Mouse (Mus musculus) CH12.LX (cell line): Measurements from ENCODE around the gene Cct7. TPM values are rescaled to one million over a fixed set of nuclear protein-coding genes. Genes with fewer than 3 reads are reported as not detected.

Experiments used
- DNase-seq: peaks from one replicate; pipeline ENCODE4 v3.0.0-alpha.2; 2013; ENCODE audit errors: extremely low read depth
- H3K27ac ChIP-seq: 2 replicates; pipeline ENCODE4 v1.5.1; 2012; ENCODE audit warnings: low read depth, mild to moderate bottlenecking, control low read depth, moderate library complexity; ENCODE audit not compliant: insufficient read depth
- H3K27me3 ChIP-seq: replicated peaks from 2 replicates; pipeline ENCODE3; 2012; ENCODE audit warnings: inconsistent platforms
- H3K36me3 ChIP-seq, 2 experiments: replicated peaks in 1 of 2; 2 replicates each; pipeline versions ENCODE3 to v1.6.1; 2012; ENCODE audit warnings: inconsistent platforms in 1 of 2, low read length in 1 of 2, mild to moderate bottlenecking in 1 of 2, mixed read lengths in 1 of 2, moderate library complexity in 1 of 2; ENCODE audit not compliant: control insufficient read depth in 1 of 2, insufficient read depth in 1 of 2
- H3K4me1 ChIP-seq, 2 experiments: 2 replicates each; pipeline ENCODE4 v1.6.1; 2012; ENCODE audit warnings: inconsistent platforms in 1 of 2, moderate library complexity in 1 of 2; ENCODE audit not compliant: insufficient read depth in 2 of 2, control insufficient read depth in 1 of 2
- H3K4me2 ChIP-seq: 2 replicates; pipeline ENCODE4 v1.6.1; 2012; ENCODE audit warnings: low read depth, mild to moderate bottlenecking, control low read depth; ENCODE audit not compliant: poor library complexity, insufficient read depth, severe bottlenecking
- H3K4me3 ChIP-seq, 3 experiments: fragments of 150-350 bp in 1 of 3; sonication (generic) in 1 of 3; replicated peaks in 1 of 3; 2 replicates each; pipeline versions ENCODE3 to v1.5.1; 2011 to 2012; ENCODE audit warnings: low read depth in 2 of 3, low read length in 2 of 3, mild to moderate bottlenecking in 2 of 3, moderate library complexity in 2 of 3, control low read depth in 1 of 3, improper control_type of control experiment in 1 of 3, inconsistent platforms in 1 of 3, mixed read lengths in 1 of 3; ENCODE audit not compliant: poor library complexity in 1 of 3
- H3K79me2 ChIP-seq: replicated peaks from 2 replicates; pipeline ENCODE4 v1.6.1; 2012; ENCODE audit warnings: mild to moderate bottlenecking, moderate library complexity; ENCODE audit not compliant: control insufficient read depth, poor library complexity, insufficient read depth, severe bottlenecking; ENCODE audit errors: extremely low read depth
- H3K9ac ChIP-seq: 2 replicates; pipeline ENCODE4 v1.6.1; 2012; ENCODE audit warnings: low read depth, mild to moderate bottlenecking, control low read depth, moderate library complexity; ENCODE audit not compliant: insufficient read depth
- H3K9me3 ChIP-seq: replicated peaks from 2 replicates; pipeline ENCODE3; 2012; ENCODE audit warnings: low read length, inconsistent platforms, mixed read lengths
- BHLHE40 ChIP-seq: IDR thresholded peaks from 2 replicates; pipeline ENCODE4 v1.6.1; 2011; ENCODE audit warnings: mild to moderate bottlenecking, low read depth, low read length, improper control_type of control experiment
- CTCF ChIP-seq, 2 experiments: IDR thresholded peaks in 1 of 2; conservative IDR thresholded peaks in 1 of 2; 2 replicates each; pipeline ENCODE4 v1.5.1; 2011 to 2012; ENCODE audit warnings: low read depth in 2 of 2, low read length in 2 of 2, improper control_type of control experiment in 1 of 2, inconsistent platforms in 1 of 2, mild to moderate bottlenecking in 1 of 2, moderate library complexity in 1 of 2
- EP300 ChIP-seq: IDR thresholded peaks from 2 replicates; pipeline ENCODE4 v1.6.1; 2011; ENCODE audit warnings: low read length, improper control_type of control experiment
- GABPA ChIP-seq: IDR thresholded peaks from 2 replicates; pipeline ENCODE4 v1.6.1; 2012; ENCODE audit warnings: low read depth, low read length, improper control_type of control experiment, inconsistent platforms; ENCODE audit not compliant: insufficient replicate concordance
- HCFC1 ChIP-seq: IDR thresholded peaks from 2 replicates; pipeline ENCODE4 v1.6.1; 2012; ENCODE audit warnings: low read depth, mild to moderate bottlenecking, inconsistent platforms, low read length, improper control_type of control experiment
- JUN ChIP-seq: IDR thresholded peaks from 2 replicates; pipeline ENCODE4 v1.6.1; 2011; ENCODE audit warnings: low read depth, mild to moderate bottlenecking, low read length, improper control_type of control experiment, moderate library complexity; ENCODE audit not compliant: insufficient read depth
- KAT2A ChIP-seq: IDR thresholded peaks from 2 replicates; pipeline ENCODE4 v1.6.1; 2012; ENCODE audit warnings: low read length, improper control_type of control experiment, inconsistent platforms; ENCODE audit not compliant: insufficient replicate concordance
- MAFK ChIP-seq: IDR thresholded peaks from 2 replicates; pipeline ENCODE4 v1.6.1; 2011; ENCODE audit warnings: low read length, improper control_type of control experiment; ENCODE audit not compliant: insufficient replicate concordance
- MAX ChIP-seq: IDR thresholded peaks from 2 replicates; pipeline ENCODE4 v1.6.1; 2011; ENCODE audit warnings: low read length, improper control_type of control experiment
- MXI1 ChIP-seq: IDR thresholded peaks from 2 replicates; pipeline ENCODE4 v1.6.1; 2011; ENCODE audit warnings: mild to moderate bottlenecking, low read depth, low read length, improper control_type of control experiment
- MYC ChIP-seq: IDR thresholded peaks from 2 replicates; pipeline ENCODE4 v1.6.1; 2011; ENCODE audit warnings: low read depth, mild to moderate bottlenecking, improper control_type of control experiment, low read length
- PAX5 ChIP-seq: IDR thresholded peaks from 2 replicates; pipeline ENCODE4 v1.6.1; 2012; ENCODE audit warnings: low read length, inconsistent platforms, mixed read lengths
- POLR2A ChIP-seq: IDR thresholded peaks from 2 replicates; pipeline ENCODE4 v1.6.1; 2011; ENCODE audit warnings: low read depth, mild to moderate bottlenecking, improper control_type of control experiment, low read length
- RAD21 ChIP-seq: IDR thresholded peaks from 2 replicates; pipeline ENCODE4 v1.6.1; 2011; ENCODE audit warnings: low read depth, mild to moderate bottlenecking, low read length, improper control_type of control experiment, moderate library complexity
- RCOR1 ChIP-seq: conservative IDR thresholded peaks from 2 replicates; pipeline ENCODE4 v1.6.1; 2012; ENCODE audit warnings: low read depth, mild to moderate bottlenecking, inconsistent platforms, low read length, improper control_type of control experiment
- SIN3A ChIP-seq: IDR thresholded peaks from 2 replicates; pipeline ENCODE4 v1.6.1; 2012; ENCODE audit warnings: low read length, improper control_type of control experiment, inconsistent platforms
- SMC3 ChIP-seq: IDR thresholded peaks from 2 replicates; pipeline ENCODE4 v1.6.1; 2011; ENCODE audit warnings: low read depth, low read length, improper control_type of control experiment
- TBP ChIP-seq: conservative IDR thresholded peaks from 2 replicates; pipeline ENCODE4 v1.6.1; 2011; ENCODE audit warnings: low read depth, low read length, improper control_type of control experiment
- USF1 ChIP-seq: IDR thresholded peaks from 2 replicates; pipeline ENCODE4 v1.6.1; 2014; ENCODE audit warnings: low read depth, mild to moderate bottlenecking, inconsistent platforms, low read length, improper control_type of control experiment
- USF2 ChIP-seq: conservative IDR thresholded peaks from 2 replicates; pipeline ENCODE4 v1.6.1; 2011; ENCODE audit warnings: low read depth, low read length, improper control_type of control experiment
- ZC3H11A ChIP-seq: IDR thresholded peaks from 2 replicates; pipeline ENCODE4 v1.6.1; 2012; ENCODE audit warnings: low read depth, mild to moderate bottlenecking, inconsistent platforms, low read length, improper control_type of control experiment
- ZKSCAN1 ChIP-seq: IDR thresholded peaks from 2 replicates; pipeline ENCODE4 v1.6.1; 2012; ENCODE audit warnings: low read depth, inconsistent platforms, low read length, improper control_type of control experiment, borderline replicate concordance
- ZMIZ1 ChIP-seq: IDR thresholded peaks from 2 replicates; pipeline ENCODE4 v1.6.1; 2012; ENCODE audit warnings: low read depth, mild to moderate bottlenecking, inconsistent platforms, low read length, improper control_type of control experiment
- ZNF384 ChIP-seq: IDR thresholded peaks from 2 replicates; pipeline ENCODE4 v1.6.1; 2012; ENCODE audit warnings: low read depth, low read length, improper control_type of control experiment, inconsistent platforms
- dilution Hi-C: fragments of 300-500 bp; cut with MboI; formaldehyde crosslinking; loops from 2 replicates; pipeline ENCODE4 v1.14.3; 2020; ENCODE audit warnings: low sequenced_read_pairs; ENCODE audit not compliant: extremely low pct_unique_long_range_greater_than_20kb, extremely low pct_ligation_motif_present
- in situ Hi-C: fragments of 300-500 bp; cut with MboI; formaldehyde crosslinking; loops from 3 replicates; pipeline ENCODE4 v1.14.3; 2019; ENCODE audit warnings: low sequenced_read_pairs, low pct_ligation_motif_present, low pct_unique_long_range_greater_than_20kb, mixed read lengths
- polyA plus RNA-seq: library from polyadenylated mRNA; unstranded; fragments of >175 nt; gene quantifications from 2 replicates; pipeline ENCODE4 v1.2.1, GENCODE M21; 2012; ENCODE audit warnings: low read depth; ENCODE audit not compliant: insufficient read length
- total RNA-seq, 2 experiments: library from RNA; depleted of rRNA; stranded (reverse); fragments of 300-350 nt in 1 of 2; fragments of >200 nt in 1 of 2; gene quantifications; 2 replicates each; pipeline ENCODE4 v1.2.3; 2012 to 2014

The Cct7 gene
- total and polyA plus RNA-seq, 3 experiments, result 483 to 505 (median 484) TPM

- H3K4me2 ChIP-seq, result no peak overlapping the region
- H3K9ac ChIP-seq, result no peak overlapping the region
- in situ Hi-C loops, result no loop called here
- no peaks in the 10 kb centered on the region for H3K36me3 ChIP-seq
- DNase-seq, result no peak
- H3K27ac ChIP-seq, result no peak overlapping the region
- H3K4me1 ChIP-seq, result no peaks in the 10 kb centered on the region
- no peaks in the 10 kb centered on the region for H3K79me2 ChIP-seq
- H3K4me3 ChIP-seq, result no peak overlapping the region
- dilution Hi-C loops, result no loop called here
- peaks cover 15% of the 10 kb centered on the region for H3K9me3 ChIP-seq
- H3K27me3 ChIP-seq, result peaks cover 50% of the 10 kb centered on the region
- TF ChIP-seq ZMIZ1, result no peak
- TF ChIP-seq GABPA, result no peak
- no peak for TF ChIP-seq KAT2A
- no peak for TF ChIP-seq SIN3A
- TF ChIP-seq EP300, result no peak
- no peak for TF ChIP-seq POLR2A
- TF ChIP-seq CTCF (conservative IDR thresholded peaks at IDR 0.05 in 1 of 2, IDR thresholded peaks at IDR 0.05 in 1 of 2; ENCODE audit: low read depth in 2 of 2, low read length in 2 of 2), result no peak
- TF ChIP-seq JUN, result no peak
- no peak for TF ChIP-seq MAX
These were observed 29.4 kb downstream of the Cct7 start for GRCm38 (mm10) chr6:85480685-85481084.

GRCm38 (mm10) chr6:85483843-85484721 is 32.8 kb downstream of the Cct7 start:
- H3K4me2 ChIP-seq, result no peak overlapping the region
- peaks cover 48% of the 10 kb centered on the region for H3K27me3 ChIP-seq
- no peaks in the 10 kb centered on the region for H3K79me2 ChIP-seq
- H3K4me1 ChIP-seq, result no peaks in the 10 kb centered on the region; a peak in 1 of 4 replicates
- H3K27ac ChIP-seq, result no peak overlapping the region
- peaks cover 15% of the 10 kb centered on the region for H3K9me3 ChIP-seq
- H3K36me3 ChIP-seq, result no peaks in the 10 kb centered on the region
- no peak overlapping the region for H3K9ac ChIP-seq
- no peak for TF ChIP-seq BHLHE40
- no peak for TF ChIP-seq USF2
- TF ChIP-seq ZMIZ1, result no peak
- no peak for TF ChIP-seq HCFC1
- TF ChIP-seq PAX5, result no peak
- no peak for TF ChIP-seq USF1
- no peak for TF ChIP-seq MAX
- TF ChIP-seq ZNF384, result no peak
- TF ChIP-seq JUN, result no peak
- no peak for TF ChIP-seq RAD21
- TF ChIP-seq RCOR1, result no peak
- no peak for TF ChIP-seq MAFK
- TF ChIP-seq MYC, result no peak
- no peak for TF ChIP-seq ZKSCAN1
- TF ChIP-seq MXI1, result no peak
- no peak for TF ChIP-seq TBP
- no peak for TF ChIP-seq CTCF (conservative IDR thresholded peaks at IDR 0.05 in 1 of 2, IDR thresholded peaks at IDR 0.05 in 1 of 2; ENCODE audit: low read depth in 2 of 2, low read length in 2 of 2)
- TF ChIP-seq SMC3, result no peak
- no peak for TF ChIP-seq ZC3H11A
- H3K4me3 ChIP-seq, result no peak overlapping the region
- DNase-seq, result no peak
- in situ Hi-C loops, result no loop called here
- dilution Hi-C loops, result no loop called here
